Mouse (Mus musculus): ENCODE results near the gene Emg1.
A peak's percentile ranks its signal among the peaks of the same experiment; 100 is the strongest.

GRCm38 (mm10) chr6:124703789-124704188 is 8.2 kb downstream of the Emg1 start:
- TF ChIP-seq CTCF (IDR thresholded peaks at IDR 0.05; ENCODE audit: low read depth, low read length) (no peak), TAL1 (conservative IDR thresholded peaks at IDR 0.05; ENCODE audit: low read depth, low read length) (no peak), GATA1 (IDR thresholded peaks at IDR 0.05; ENCODE audit: borderline replicate concordance, low read length) (no peak), POLR2AphosphoS5 (IDR thresholded peaks at IDR 0.05; ENCODE audit: insufficient replicate concordance, low read depth, low read length) (0 out of 2 replicates have a peak, but pooled peaks have one; percentile 52)
